7 mouse cellular contexts compared by ENCODE assay signal in genomic region chr11:21332639-21333295, GRCm38 (mm10).
"Had no signal": no experiment of that assay in that cellular context is flagged by ENCODE, and none has a peak within 500 bp of the region (broad histone marks: within the 10 kb centered on the region; RNA-seq: fewer than 3 reads in every experiment).

No protein-coding gene starts in this region.

- DNase-seq: kidney, adult 2 months; kidney, postnatal 14 days; lung, postnatal 14 days; right cerebral cortex, adult 18-20 months; right cerebral cortex, postnatal 25 days; thymus, adult 2 months; thymus, postnatal 25 days had no signal
